ENCODE assay signal across 8 mouse cellular contexts in the genomic region with DNA sequence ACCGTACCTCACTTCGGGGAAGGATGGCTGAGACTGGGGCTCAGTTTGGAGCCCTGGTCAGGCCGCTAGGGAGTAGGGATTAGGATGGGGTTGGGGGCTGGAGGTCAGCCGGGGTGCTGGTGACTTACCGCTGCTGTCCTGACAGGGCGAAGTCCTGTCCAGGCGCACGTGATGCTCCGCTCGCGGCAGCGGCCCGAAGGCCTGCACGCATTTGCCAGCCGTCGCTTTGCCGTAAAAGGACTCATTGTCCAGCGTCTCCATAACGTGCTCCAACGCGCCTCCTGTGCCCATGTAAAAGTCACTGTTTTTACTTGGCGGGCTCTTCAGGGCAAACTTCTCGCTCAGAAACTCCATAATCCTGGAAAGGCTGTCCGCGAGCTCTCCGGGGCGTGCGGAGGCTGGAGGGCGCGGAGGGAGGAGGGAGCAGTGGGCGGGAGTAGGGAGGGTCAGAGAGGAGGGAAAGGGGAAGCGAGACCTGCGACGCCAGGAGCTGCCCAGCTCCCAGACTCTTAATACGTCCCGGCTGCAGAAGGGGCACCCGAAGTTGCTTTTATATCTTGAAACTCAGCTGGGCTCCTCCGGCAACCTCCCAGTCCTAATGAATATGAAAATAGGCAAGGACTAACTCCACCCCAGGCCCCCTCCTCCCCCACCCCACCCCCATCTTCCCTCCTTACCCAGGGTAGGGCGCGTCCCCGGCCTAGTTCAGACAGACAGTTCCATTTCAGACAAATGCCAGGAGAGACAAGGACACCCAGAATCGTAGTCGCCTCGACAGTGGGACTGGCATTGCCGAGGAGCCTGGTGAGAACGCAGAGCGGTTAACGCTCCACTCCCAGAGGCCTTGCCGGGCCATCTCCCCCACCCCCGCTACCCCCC. TPM values are rescaled to one million over a fixed set of nuclear protein-coding genes. Genes with fewer than 3 reads are reported as not detected.
DNase-seq lines count a peak whose midpoint lies in the region; ATAC-seq and TF ChIP-seq lines count a peak whose summit lies in the region.

No protein-coding gene starts in this region.

- no peaks in the 10 kb centered on the region for H3K9me3 ChIP-seq in E14TG2a.4 (ENCODE audit: low read length)

- ATAC-seq in granulocyte monocyte progenitor cell, adult 5-6 weeks (replicated peaks; ENCODE audit: poor library complexity, severe bottlenecking), result peak; percentile 94
- peak; percentile 78 for ATAC-seq in megakaryocyte progenitor cell, adult 5-6 weeks (replicated peaks; ENCODE audit: poor library complexity)

- DNase-seq in WW6 (ENCODE audit: low read depth, low spot score), result peak; percentile 18
- DNase-seq in kidney, adult 9 months, result peak; percentile 26
- peak; percentile 67 for DNase-seq in yolk sac, embryonic 10.5 days (ENCODE audit: low spot score)
- no peak for DNase-seq in right cerebral cortex, postnatal 4 days
- DNase-seq in urinary bladder, postnatal 4 days (ENCODE audit: low spot score in 2 of 2), result no peak

- no peak for TF ChIP-seq CTCF in E14TG2a.4 (conservative IDR thresholded peaks at IDR 0.05; ENCODE audit: low read length)

- H3K36me3 ChIP-seq in E14TG2a.4 (ENCODE audit: insufficient read depth, low read length), result no peaks in the 10 kb centered on the region

- peaks cover 16% of the 10 kb centered on the region for H3K4me1 ChIP-seq in E14TG2a.4 (replicated peaks; ENCODE audit: low read depth, low read length)

- peaks cover 65% of the 10 kb centered on the region for H3K27me3 ChIP-seq in E14TG2a.4 (ENCODE audit: insufficient read depth, low read length)

- peak overlapping the region; percentile 74 for H3K4me3 ChIP-seq in E14TG2a.4 (replicated peaks; ENCODE audit: low read length)

RNA-seq across cellular contexts. Expression of gene Alx1, which starts 1.5 kb away (rescaled TPM):
- not detected in 2 replicates for total RNA-seq in granulocyte monocyte progenitor cell, adult 5-6 weeks (2014; fragmentation: Nextera tagmentation)
- total RNA-seq in granulocyte monocyte progenitor cell, adult 5-6 weeks (2017), result not detected in 2 replicates
- total RNA-seq in megakaryocyte progenitor cell, adult 5-6 weeks (2015), result not detected in 2 replicates
- total RNA-seq in megakaryocyte progenitor cell, adult 5-6 weeks (2017), result not detected in 2 replicates

Comparison
In these comparisons a context has a peak if more than half of its experiments do, and no peak if none do; other contexts are left out.
1. DNase-seq: peak in WW6 (single experiment), kidney, adult 9 months (single experiment) and yolk sac, embryonic 10.5 days (single experiment); none in right cerebral cortex, postnatal 4 days (single experiment) and urinary bladder, postnatal 4 days (0 of 2).